Mouse (Mus musculus) erythroblast, adult 5-6 weeks (primary cell): ENCODE data around the gene Card10. TPM values are rescaled to one million over a fixed set of nuclear protein-coding genes. Genes with fewer than 3 reads are reported as not detected.

Source experiments
- ATAC-seq: replicated peaks from 2 replicates; pipeline ENCODE4 v1.8.0; 2016; ENCODE audit warnings: moderate number of reproducible peaks, mild to moderate bottlenecking, moderate TSS enrichment, inconsistent platforms; ENCODE audit not compliant: poor library complexity, low FRiP score, severe bottlenecking
- total RNA-seq, 2 experiments: library from RNA; stranded (forward) in 1 of 2; stranded (reverse) in 1 of 2; fragments of 150-400 nt in 1 of 2; fragments of 200-764, 138-1000 nt in 1 of 2; gene quantifications; 2 replicates each; pipeline versions ENCODE4 v1.2.3 to v1.2.4; 2015 to 2017; ENCODE audit warnings: low replicate concordance in 2 of 2

Card10 gene
- total RNA-seq, 2 experiments from 2014 or later, result 0.58 TPM; not detected in 1

DNA sequence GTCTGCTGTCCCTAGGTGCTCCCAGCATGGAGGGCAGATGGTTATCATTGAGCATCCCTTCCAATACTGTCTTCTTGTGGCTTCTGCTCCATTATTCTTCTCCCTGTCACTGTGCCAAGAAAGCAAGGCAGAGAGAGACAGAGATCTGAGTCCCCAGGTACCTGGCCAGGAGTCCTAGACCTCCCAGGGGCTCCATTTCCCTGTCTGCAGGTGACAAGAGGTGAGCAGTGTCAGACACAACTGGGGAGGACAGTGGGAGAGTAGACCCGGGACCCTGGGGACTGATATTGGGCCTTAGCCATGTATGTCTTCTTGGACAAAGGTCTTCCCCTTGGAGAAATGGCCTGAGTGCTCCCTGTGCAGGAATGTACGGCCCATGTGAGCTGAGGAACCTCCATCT lies 2.5 kb upstream of the Card10 start:
- ATAC-seq, result no peak

DNA sequence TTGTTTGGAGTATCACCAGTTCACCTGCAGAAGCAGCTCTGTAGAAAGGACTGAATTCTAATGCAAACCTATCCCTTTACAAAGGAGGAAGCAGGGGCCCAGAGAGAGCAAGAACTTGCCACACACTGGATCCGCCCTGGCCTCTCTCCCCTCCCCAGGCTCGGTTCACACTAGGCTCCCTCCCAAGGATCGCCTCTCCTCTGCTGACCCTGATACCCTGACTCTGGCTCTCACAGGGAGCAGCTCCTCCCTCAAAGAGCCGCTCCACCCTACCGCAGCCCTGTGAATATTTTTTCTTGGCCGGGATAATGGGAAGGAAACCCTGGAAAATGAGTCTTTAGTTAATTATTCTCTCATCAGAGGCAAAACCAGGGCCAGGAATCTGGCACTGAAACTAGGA lies 1.5 kb upstream of the Card10 start:
- ATAC-seq, result no peak

DNA sequence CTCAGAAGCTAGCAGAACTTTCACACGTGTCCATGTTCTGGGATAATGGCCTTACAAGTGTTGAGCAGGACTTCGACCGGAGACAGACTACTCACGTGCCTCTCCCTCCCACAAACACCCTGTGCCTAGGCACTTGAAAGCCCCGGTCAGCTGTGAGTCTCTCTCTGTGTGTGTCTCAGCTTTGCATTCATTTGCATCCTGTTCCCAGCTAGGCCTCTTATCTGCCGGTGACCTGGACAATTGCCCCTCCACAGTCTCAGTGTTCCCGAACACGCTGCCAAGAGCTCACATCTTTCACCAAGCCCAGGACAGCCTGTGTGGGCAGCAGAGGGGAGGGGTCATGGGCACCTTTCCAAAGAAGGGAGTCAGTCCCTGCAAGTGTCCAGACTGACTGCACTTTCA lies 658 bp upstream of the Card10 start:
- no peak for ATAC-seq

- no peak for ATAC-seq
Measured at GRCm38 (mm10) chr15:78801971-78802741, 686 bp downstream of the Card10 start.

GRCm38 (mm10) chr15:78801571-78801970 lies 1.3 kb downstream of the Card10 start:
- ATAC-seq, result no peak

- ATAC-seq, result no peak
Measured at GRCm38 (mm10) chr15:78799029-78799428, 3.8 kb downstream of the Card10 start.

- ATAC-seq, result no peak
Measured at GRCm38 (mm10) chr15:78797060-78797329, 5.8 kb downstream of the Card10 start.

- ATAC-seq, result no peak
Measured at GRCm38 (mm10) chr15:78796196-78797059, 6.4 kb downstream of the Card10 start.

GRCm38 (mm10) chr15:78790990-78791389 lies 11.9 kb downstream of the Card10 start:
- no peak for ATAC-seq

GRCm38 (mm10) chr15:78790451-78790850 lies 12.4 kb downstream of the Card10 start:
- no peak for ATAC-seq

DNA sequence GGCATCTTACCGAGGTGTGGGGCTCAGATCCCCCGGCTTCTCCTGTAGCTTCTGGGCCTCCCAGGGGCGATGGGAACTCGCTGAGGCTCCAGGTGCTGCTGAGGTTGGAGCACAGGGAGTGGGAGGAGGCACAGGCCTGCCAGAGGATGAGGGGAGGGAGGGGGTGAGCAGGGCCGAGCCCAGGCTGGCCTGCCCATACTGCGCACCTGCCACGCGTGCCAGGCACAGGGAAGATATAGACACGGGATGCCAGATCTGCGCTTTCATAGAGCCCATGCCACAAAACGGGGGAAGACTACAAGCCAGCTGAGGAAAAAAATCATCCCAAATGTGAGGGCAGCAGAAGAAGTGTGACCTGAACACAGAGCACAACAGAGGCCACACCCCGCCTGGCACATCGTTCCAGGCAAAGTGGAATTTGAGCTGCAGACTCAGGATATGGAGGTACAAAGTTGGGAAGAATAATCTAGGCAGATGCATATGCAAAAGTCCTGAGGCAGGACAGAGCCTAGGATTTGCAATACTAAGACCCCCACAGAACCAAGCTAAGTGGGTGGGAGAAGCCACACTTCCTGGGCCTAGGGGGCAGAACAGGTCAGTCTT lies 13.0 kb downstream of the Card10 start:
- no peak for ATAC-seq

DNA sequence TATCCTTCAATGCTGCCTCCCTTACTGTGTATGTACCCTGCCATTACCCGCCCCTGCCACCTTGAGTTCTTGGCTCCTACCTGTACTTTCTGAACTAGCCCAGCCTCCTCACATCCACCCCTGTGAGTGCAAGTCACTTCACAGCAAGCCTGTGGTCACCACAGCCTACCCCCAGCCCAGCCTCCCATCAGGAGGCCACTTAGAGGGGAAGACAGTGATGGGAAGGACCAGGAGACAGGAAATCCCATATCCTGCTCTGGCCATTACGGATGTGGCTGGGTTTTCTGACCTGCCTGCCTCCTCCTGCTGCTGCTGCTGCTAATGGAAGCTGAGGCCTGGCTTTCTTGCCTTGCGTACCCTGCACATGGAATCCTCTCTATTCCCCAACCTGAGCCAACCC lies 14.8 kb downstream of the Card10 start:
- ATAC-seq, result no peak

- no peak for ATAC-seq
Measured at GRCm38 (mm10) chr15:78787287-78787856, 15.5 kb downstream of the Card10 start.

DNA sequence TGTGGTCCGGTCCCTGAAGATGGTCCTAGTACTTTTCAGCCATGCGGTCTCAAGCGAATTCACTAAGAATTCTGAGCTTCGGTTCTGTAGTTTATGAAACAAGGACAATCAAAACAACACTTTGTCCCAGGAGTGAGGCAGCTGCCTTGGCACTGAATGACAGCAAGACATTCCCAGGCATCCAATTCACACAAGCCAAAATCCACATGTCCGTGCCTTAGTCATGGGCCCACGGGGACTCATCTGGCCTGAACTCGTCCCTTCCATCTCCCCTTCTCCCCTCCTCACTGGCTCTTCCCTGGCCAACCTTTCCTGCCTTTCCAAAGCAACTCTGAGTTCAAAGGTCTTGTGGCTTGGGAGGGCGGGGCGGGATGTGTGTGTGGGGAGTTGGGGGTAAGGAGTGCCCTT lies 16.4 kb downstream of the Card10 start:
- no peak for ATAC-seq

DNA sequence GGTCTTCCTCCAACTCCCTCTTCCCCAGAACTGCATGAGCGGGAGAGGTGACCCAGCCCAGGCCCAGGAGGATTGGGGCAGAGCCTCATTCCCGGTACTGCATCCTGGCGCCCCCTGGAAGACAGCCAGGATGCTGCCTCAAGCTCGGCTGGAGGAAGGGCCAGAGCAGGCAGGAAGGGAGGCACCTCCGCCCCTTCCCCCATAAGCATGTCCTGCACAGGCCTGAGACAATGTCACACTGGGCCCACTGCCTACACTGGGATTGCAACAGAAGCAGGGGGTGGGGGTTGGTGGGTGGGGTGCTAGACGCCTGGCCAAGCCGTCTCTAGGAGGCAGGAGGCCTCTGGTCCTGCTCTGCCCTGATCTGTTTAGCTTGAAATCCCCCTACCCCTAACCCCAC lies 16.9 kb downstream of the Card10 start:
- ATAC-seq, result no peak

GRCm38 (mm10) chr15:78785258-78785657 lies 17.6 kb downstream of the Card10 start:
- ATAC-seq, result no peak

DNA sequence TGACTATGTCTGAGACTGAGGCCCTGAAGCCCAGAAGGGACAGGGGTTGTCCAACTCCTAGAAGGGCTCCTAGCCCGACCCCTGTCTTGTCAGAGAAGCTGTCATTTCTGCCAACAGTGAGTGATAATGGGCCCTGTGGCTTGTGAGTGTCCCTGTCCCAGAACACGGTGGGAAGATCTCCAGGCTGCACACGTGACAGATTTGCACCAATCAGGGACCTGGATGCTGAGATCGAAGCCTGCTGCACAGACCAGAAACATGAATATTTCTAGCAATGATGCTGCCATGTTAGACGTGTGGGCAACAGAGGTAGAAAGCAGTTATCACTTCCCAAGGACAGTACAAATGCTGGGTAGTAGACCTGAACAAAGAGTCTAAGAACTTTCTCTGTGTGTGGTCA lies 18.3 kb downstream of the Card10 start:
- ATAC-seq, result no peak

DNA sequence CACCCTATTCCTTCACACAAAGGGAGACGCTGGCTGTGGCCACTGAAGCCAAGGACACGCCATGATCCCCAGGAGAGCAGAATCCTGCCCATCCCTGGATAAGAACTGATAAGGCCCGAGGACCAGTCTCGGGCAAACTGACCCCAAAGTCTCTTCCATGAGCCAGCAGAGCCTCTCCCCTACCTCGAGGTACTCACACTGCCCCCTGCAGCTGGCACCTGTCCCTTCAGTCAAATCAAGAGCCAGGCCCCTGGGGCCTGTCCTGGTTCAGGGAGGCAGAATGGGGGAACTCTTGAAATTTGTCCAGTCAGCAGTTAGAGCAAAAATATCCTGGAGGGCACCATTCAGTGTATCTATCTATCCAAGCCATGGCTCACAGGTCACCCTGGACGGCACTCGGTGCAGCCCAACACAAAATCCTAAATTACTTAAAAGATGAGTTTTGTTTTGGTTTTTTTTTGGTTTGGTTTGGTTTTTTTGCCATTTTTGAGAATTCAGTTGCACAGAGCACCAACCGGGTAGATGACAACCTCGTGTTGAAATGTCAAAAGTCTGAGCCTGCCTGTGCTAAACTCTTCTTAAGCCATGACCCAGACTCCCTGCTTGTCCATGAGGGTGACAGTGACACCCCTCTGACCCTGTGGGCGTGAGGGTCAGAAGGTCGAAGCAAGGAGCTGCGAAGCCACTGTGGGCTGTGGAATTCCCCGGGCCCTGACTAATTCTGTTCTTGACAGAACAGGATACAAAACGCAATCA lies 20.3 kb downstream of the Card10 start:
- no peak for ATAC-seq

- ATAC-seq, result no peak
Measured at GRCm38 (mm10) chr15:78780908-78781307, 21.9 kb downstream of the Card10 start.

DNA sequence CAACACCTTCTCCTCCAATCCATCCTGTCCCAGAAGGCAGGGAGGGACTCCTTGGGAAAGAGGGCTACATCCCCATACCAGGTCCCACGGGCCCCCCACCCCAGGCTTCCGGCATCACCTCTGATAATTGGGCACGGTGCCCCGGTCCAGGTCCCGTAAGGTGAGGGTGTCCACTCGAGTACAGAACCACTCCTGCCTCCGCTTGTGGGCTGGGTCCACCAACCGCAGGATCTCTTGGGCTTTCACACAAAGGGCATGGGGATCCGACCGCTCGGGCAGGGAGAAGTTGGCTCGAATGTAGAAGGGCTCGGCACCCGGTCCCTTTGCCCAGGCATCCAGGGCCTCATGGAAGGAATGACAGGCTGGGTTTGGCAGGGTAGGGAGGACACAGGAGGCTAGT lies 22.5 kb downstream of the Card10 start:
- ATAC-seq, result no peak
